Mouse (Mus musculus) brown adipose tissue, adult 24 weeks (tissue): ENCODE data around the gene Smco3. TPM values are rescaled to one million over a fixed set of nuclear protein-coding genes. Genes with fewer than 3 reads are reported as not detected.

Experiments used
- H3K27ac ChIP-seq: fragments of 200-500 bp; replicated peaks from 2 replicates; pipeline ENCODE4 v1.5.1; 2012; ENCODE audit warnings: low read depth, mild to moderate bottlenecking, low read length
- H3K4me1 ChIP-seq: fragments of 200-500 bp; 2 replicates; pipeline ENCODE4 v1.6.1; 2012; ENCODE audit warnings: low read length, mixed read lengths; ENCODE audit not compliant: control insufficient read depth, insufficient read depth, insufficient read length
- H3K4me3 ChIP-seq: fragments of 200-500 bp; 2 replicates; pipeline ENCODE4 v1.5.1; 2012; ENCODE audit warnings: low read depth, mild to moderate bottlenecking, low read length, moderate library complexity; ENCODE audit not compliant: insufficient read depth
- polyA plus RNA-seq: library from polyadenylated mRNA; stranded (reverse); fragments of >200 nt; gene quantifications from 2 replicates; pipeline ENCODE4 v1.2.4, GENCODE M21; 2012; ENCODE audit not compliant: missing spikeins, insufficient read depth, insufficient read length

The Smco3 gene
- polyA plus RNA-seq, 1 experiment: not detected

- H3K27ac ChIP-seq: no peak overlapping the region
- H3K4me3 ChIP-seq: no peak overlapping the region
- H3K4me1 ChIP-seq: no peaks in the 10 kb centered on the region
Observed at GRCm38 (mm10) chr6:136854361-136854781, 19.1 kb upstream of the Smco3 start.

DNA sequence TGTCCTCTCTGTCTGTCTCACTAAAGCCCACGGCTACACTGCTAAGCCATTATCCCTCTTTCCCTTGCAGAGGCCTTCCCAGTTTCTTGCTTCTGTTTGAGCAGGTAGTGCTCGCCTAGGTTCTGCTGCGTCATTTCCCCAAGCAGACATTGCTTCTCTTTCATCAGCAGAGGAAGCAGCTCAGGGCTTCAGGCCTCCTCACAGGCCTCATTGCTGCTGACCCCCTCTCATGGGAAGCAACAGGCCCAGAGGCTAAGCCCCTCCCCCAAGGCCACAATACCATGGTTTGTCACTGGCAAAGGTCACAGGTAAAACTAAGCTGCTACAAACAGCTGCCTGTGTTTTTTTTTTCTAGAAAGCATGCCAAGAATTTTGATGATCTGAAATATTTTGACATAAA is 17.5 kb upstream of the Smco3 start:
- Histone ChIP-seq H3K4me3 (no peak overlapping the region), H3K27ac (no peak overlapping the region), H3K4me1 (no peaks in the 10 kb centered on the region)

- Histone ChIP-seq H3K4me3 (no peak overlapping the region), H3K4me1 (no peaks in the 10 kb centered on the region), H3K27ac (no peak overlapping the region)
Observed at GRCm38 (mm10) chr6:136852348-136852747, 17.1 kb upstream of the Smco3 start.

- H3K4me1 ChIP-seq: no peaks in the 10 kb centered on the region
- no peak overlapping the region for H3K27ac ChIP-seq
- no peak overlapping the region for H3K4me3 ChIP-seq
Observed at GRCm38 (mm10) chr6:136850267-136850666, 15.0 kb upstream of the Smco3 start.

DNA sequence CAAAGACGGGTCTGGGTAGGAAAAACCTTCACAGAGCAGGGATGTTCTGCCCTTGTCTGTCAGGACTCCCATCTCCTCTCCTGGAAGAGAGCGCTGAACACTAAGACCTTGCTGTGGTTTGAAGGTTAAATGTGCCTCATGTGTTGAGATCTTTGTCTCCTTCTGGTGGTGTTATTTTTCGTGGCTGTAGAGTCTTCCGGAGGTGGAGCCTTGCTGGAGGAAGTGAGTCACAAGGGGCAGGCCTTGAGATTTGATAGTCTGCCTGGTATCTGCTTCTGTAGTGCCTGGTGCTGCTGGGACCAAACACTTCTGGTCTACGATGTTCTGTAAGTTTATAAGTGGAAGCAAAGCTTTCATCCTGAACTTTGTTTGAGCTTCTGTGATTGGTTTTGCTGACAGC is 13.7 kb upstream of the Smco3 start:
- H3K4me3 ChIP-seq: no peak overlapping the region

DNA sequence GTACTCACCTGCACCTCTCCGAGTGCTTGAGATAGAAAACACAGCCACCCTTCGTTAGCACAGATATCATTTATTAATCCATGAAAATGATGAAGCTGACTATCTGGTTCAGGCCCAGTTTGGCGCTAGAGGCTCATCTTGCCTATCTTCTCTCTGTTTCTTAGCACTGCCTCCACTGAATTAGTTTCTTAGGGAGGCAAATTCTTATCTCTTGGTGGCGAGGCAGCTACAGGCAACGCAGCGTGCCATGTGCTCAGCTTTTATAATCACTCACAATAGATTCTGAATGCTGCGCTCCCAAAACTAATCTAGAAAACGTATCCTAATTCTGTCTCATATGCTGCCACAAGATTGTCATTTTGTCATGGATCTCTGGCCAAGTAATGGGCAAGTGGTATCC is 13.1 kb upstream of the Smco3 start:
- H3K27ac ChIP-seq: no peak overlapping the region
- H3K4me1 ChIP-seq: no peaks in the 10 kb centered on the region
- H3K4me3 ChIP-seq: no peak overlapping the region

More for the DNA sequence above, 13.7 kb upstream of the Smco3 start:
- Histone ChIP-seq H3K27ac (no peak overlapping the region), H3K4me1 (no peaks in the 10 kb centered on the region)

- H3K4me3 ChIP-seq: no peak overlapping the region
- H3K4me1 ChIP-seq: no peaks in the 10 kb centered on the region
- H3K27ac ChIP-seq: no peak overlapping the region
Observed at GRCm38 (mm10) chr6:136847790-136848189, 12.5 kb upstream of the Smco3 start.

GRCm38 (mm10) chr6:136847267-136847666 is 12.0 kb upstream of the Smco3 start:
- no peaks in the 10 kb centered on the region for H3K4me1 ChIP-seq
- H3K27ac ChIP-seq: no peak overlapping the region
- H3K4me3 ChIP-seq: no peak overlapping the region

- no peaks in the 10 kb centered on the region for H3K4me1 ChIP-seq
- H3K4me3 ChIP-seq: no peak overlapping the region
- H3K27ac ChIP-seq: no peak overlapping the region
Observed at GRCm38 (mm10) chr6:136845706-136846480, 10.6 kb upstream of the Smco3 start.

GRCm38 (mm10) chr6:136844903-136845302 is 9.7 kb upstream of the Smco3 start:
- H3K4me1 ChIP-seq: no peaks in the 10 kb centered on the region
- no peak overlapping the region for H3K27ac ChIP-seq
- no peak overlapping the region for H3K4me3 ChIP-seq

DNA sequence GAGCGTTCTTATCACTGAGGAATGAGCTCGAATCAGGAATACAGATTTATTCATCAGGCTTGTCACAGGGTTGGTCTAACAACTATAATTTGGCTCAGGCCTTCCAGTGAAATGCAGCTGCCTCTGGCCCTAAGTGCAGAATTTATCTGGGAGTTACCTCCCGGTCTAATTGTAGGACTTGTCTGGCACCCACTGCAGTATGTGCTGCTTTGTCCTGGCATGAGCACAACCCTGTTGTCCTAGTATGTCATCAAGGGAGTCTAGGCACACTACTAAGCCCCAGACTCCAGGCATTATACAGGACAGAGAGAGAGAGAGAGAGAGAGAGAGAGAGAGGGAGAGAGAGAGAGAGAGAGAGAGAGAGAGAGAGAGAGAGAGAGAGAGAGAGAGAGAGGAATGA is 2.1 kb upstream of the Smco3 start:
- no peak overlapping the region for H3K27ac ChIP-seq

DNA sequence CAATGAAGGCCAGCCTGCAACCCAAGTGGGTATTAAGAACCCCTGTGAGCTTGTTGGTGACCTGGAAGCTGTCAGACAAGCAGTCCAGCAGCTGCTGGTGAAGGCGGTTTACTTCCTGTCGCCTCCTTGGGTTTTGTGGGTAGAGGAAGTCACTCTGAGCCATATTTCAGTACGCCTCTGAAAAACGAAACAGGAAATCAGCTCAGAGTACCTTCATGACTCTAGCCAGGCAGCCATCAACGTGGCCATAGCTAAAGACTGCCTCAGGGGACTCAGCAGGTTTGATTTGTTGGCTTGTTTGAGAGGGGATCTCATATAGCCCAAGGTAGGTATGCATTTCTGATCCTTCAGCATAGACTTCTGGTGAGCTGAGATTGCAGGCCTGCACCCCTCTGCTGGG is 3.5 kb downstream of the Smco3 start:
- no peak overlapping the region for H3K27ac ChIP-seq
- H3K4me1 ChIP-seq: no peaks in the 10 kb centered on the region; the same call in 1 of the 2 replicates

More for the DNA sequence above, 2.1 kb upstream of the Smco3 start:
- H3K4me1 ChIP-seq: no peaks in the 10 kb centered on the region
- H3K4me3 ChIP-seq: no peak overlapping the region

DNA sequence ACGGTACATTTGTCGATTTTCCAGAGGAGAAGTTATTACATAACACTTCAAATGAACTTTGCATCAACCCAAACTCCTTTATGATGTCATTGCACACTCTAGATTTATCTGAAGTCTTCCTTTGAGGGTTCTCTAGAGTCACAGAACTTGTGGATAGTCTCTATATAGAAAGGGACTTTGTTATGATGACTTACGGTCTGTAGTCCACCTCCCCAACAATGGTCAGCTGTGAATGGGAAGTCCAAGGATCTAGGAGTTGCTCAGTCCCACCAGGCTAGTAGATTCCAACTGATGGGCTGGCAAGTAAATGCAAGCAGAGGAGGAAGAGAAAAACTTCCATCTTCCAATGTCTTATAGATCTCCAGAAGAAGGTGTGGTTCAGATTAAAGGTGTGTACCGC is 6.6 kb downstream of the Smco3 start:
- no peak overlapping the region for H3K27ac ChIP-seq
- H3K4me1 ChIP-seq: no peaks in the 10 kb centered on the region; the same call in 1 of the 2 replicates
- H3K4me3 ChIP-seq: peak overlapping the region; percentile 59; the same call in 1 of the 2 replicates

More for the DNA sequence above, 3.5 kb downstream of the Smco3 start:
- no peak overlapping the region for H3K4me3 ChIP-seq

DNA sequence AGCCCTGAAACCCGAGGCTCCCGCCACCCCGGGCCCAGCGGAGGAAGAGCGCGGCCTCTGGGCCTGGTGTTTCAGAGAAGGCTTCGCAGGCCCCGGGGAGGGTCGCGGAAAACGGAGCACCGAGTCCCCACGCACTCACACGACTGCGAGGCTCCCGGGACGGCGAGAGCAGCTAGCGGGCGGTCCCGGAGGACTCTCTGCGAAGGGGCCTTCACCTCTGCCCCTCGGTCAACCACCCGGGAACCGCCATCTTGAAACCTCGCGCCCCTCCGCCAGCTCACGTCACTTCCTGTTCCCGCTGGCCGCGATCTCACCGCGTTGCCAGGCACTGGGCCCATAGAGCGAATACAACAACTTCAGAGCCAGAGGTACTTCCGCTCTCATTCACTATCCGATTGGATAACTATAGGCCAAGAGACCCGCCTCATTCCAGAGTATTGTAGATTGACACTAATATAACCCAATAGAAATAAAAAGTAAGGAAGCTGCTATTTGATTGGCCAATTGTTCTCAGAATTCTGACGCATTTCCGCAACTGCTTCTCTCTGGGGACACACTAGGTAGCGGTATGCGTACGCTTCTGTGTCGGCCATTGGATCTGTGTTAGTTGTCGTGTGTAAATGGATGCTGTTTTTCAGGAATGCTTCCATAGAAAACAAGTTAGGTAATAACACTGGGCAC is 7.2 kb downstream of the Smco3 start, which contains the start of gene Wbp11:
Gene Wbp11, minus strand, starts transcription at position 353 of the 681 bp plus-strand sequence.
- Histone ChIP-seq H3K4me1 (no peaks in the 10 kb centered on the region; the same call in 1 of the 2 replicates), H3K4me3 (peak within 1 kb of the TSS; percentile 95), H3K27ac (peak within 1 kb of the TSS; percentile 89)

DNA sequence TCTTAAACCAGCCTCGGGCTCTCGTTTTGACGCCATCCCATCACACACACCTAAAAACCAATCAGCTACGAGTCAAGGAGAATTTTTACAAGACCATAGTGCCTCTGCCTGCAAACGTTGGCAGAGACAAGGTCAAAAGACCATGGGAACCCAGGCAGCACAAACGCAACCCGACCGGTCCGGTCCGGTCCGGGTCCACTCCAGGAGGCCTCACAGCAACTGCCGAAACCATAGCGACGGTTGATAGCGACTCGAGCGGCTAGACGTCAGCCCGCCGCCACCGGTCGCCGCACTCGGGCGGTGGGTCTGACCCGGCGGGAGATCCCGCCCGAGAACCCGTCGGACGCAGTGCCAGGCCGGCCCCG is 7.8 kb downstream of the Smco3 start, which contains the start of gene BC049715:
Gene BC049715, plus strand, starts transcription at position 111 of the 365 bp plus-strand sequence.
- Histone ChIP-seq H3K4me1 (no peaks in the 10 kb centered on the region; the same call in 1 of the 2 replicates), H3K4me3 (peak within 1 kb of the TSS; percentile 95), H3K27ac (peak within 1 kb of the TSS; percentile 89)
